Mouse (Mus musculus): ENCODE measurements at regions not wholly inside any gene's neighbourhood (a gene's known extent, or its start where the extent isn't known, plus 50 kb on each side); places are given as distances from the start of the nearest gene placed in this dataset.

DNA sequence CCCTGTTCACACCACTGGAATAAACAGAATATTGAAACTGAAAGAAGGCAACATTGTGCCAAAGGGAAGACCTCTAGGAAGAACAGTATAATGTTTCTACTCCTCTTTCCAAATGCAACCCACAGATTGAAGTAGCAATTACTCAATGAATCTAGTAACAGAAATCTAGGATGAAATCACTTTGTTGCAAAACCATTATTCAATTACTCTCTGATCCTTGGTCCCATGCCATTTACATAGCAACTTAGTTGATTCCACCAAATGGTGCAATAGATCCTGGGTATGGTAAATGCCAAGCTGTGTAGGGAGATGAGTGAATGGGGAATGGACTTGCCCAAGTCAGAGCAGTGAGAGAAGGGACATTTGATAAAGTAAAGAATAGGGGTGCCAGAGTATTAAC is 545.8 kb upstream of the Cpeb2 start:
- no peak for TF ChIP-seq POLR2A (IDR thresholded peaks at IDR 0.05; ENCODE audit: low read depth, low read length)
- TF ChIP-seq CTCF (conservative IDR thresholded peaks at IDR 0.05; ENCODE audit: insufficient read depth, insufficient read length, low read depth, low read length), result no peak

Measured in kidney, adult 2 months (tissue).